Mouse (Mus musculus) C2C12 (cell line): ENCODE measurements around the gene Gtpbp8.

ENCODE experiments used
- CTCF ChIP-seq: IDR thresholded peaks from one replicate; pipeline ENCODE4 v1.5.1; 2011; ENCODE audit not compliant: control insufficient read depth, insufficient read depth, insufficient read length
- MAX ChIP-seq: IDR thresholded peaks from one replicate; pipeline ENCODE4 v1.6.1; 2011; ENCODE audit warnings: mild to moderate bottlenecking, control low read depth
- MYOD1 ChIP-seq: IDR thresholded peaks from one replicate; pipeline ENCODE4 v1.6.1; 2011; ENCODE audit warnings: low read depth; ENCODE audit not compliant: control insufficient read depth, insufficient read length
- USF1 ChIP-seq: IDR thresholded peaks from one replicate; pipeline ENCODE4 v1.6.1; 2011; ENCODE audit warnings: low read depth, mild to moderate bottlenecking, control low read depth, moderate library complexity

GRCm38 (mm10) chr16:44688507-44688906 is 57.7 kb downstream of the Gtpbp8 start:
- TF ChIP-seq USF1 (no peak), CTCF (no peak), MAX (no peak), MYOD1 (no peak)
